Mouse (Mus musculus) left cerebral cortex, postnatal 10 days (tissue): ENCODE measurements around the gene Ndufb5. TPM values are rescaled to one million over a fixed set of nuclear protein-coding genes. Genes with fewer than 3 reads are reported as not detected.

Source experiments
- total RNA-seq, 2 experiments: library from RNA; stranded (reverse); gene quantifications; 2 replicates each; pipeline ENCODE4 v1.2.3; 2021

The Ndufb5 gene
- total RNA-seq, 2 experiments from 2014 or later: 194 to 198 TPM

Other genes starting within 250 kb of the Ndufb5 start
- under 1 TPM in 1 of 2 experiments, not detected in 1; 0.61 TPM for gene Kcnmb3, start 244.8 kb upstream of the Ndufb5 start, total RNA-seq
- gene Zfp639, start 226.7 kb upstream of the Ndufb5 start, total RNA-seq: 10 to 100 TPM; 41.9 to 42.9 TPM
- gene Mfn1, start 207.5 kb upstream of the Ndufb5 start, total RNA-seq: 100 to 1,000 TPM; 107 to 109 TPM
- gene Gnb4, start 120.4 kb upstream of the Ndufb5 start, total RNA-seq: 100 to 1,000 TPM; 152 to 162 TPM
- gene Actl6a, start 30.7 kb upstream of the Ndufb5 start, total RNA-seq: 10 to 100 TPM; 13.1 to 17.9 TPM
- gene Mrpl47, start 615 bp downstream of the Ndufb5 start, total RNA-seq: 10 to 100 TPM; 18.9 to 24.0 TPM
- gene Usp13, start 80.6 kb downstream of the Ndufb5 start, total RNA-seq: 10 to 100 TPM; 35.3 to 35.9 TPM